Mouse (Mus musculus) cerebellum, adult 18-20 months (tissue): ENCODE data around the gene Rfx4.

Experiments
- DNase-seq, 2 experiments: peaks; one replicate each; pipeline ENCODE4 v3.0.0; 2021

The Rfx4 gene

DNA sequence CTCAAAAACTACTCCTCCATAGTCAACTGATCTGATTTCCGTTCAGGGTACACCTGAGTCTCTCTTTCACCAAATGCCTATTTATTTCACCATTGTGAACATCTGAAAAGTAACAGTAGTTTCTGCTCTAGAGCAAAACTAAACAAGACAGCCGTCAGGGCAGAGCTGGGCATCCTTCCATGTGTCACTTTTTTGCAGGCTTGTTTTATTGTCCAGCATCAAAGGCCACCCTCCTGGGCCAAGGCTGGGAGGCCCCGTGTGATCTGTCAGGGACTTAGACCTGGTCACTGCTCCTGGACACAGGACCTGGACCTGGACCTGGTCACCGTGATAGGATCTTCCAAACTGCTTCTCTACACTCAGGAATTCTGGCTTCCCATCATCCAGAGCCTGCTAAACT lies 116.1 kb downstream of the Rfx4 start:
- DNase-seq, result no peak

DNA sequence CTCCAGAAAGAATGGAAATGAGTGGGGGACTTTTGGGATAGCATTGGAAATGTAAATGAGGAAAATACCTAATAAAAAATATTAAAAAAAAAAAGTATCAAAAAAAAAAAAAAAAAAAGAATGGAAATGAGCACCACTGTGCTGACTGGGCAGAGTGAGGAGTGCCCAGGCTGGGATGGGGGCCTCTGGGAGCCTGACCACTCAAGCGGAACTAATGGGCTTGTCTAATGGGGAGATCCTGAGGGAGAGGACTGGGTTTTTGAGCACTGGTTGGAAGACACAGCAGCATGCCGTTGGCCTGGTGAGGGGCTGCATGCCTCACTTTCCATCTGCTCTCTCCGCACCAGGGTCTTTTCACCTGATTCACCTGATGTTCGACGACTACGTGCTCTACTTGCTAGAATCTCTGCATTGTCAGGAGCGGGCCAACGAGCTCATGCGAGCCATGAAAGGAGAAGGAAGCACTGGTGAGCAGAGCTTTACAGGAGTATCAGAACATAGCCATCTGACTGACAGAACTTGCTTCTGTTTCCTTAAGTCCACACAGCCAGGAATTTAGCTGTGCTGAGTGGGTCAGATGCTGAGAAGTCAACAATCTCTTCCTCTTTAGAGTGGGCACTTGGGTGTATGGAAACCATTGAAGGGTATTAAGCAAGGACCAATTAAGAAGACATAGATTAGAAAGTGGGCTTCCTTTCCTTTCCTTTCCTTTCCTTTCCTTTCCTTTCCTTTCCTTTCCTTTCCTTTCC lies 124.1 kb downstream of the Rfx4 start:
- DNase-seq, result no peak

DNA sequence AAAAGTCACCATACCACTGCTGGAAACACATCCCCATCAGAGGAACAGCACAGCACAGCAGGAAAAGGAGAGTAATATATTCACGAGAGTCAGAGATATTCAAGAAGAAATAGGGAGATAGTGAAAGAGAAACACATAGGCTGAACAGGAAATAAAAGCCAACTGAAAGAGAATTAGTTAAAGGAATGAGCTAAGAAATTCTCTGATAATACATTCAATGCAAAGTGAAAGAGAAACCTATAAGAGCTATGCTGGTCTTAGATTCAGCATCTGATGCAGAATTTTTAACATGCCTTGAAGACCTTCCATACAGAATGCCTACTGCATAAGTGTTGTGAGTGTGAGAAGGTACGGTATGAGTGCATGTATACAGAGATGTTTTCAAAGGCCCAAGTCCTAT lies 126.7 kb downstream of the Rfx4 start:
- DNase-seq, result no peak

DNA sequence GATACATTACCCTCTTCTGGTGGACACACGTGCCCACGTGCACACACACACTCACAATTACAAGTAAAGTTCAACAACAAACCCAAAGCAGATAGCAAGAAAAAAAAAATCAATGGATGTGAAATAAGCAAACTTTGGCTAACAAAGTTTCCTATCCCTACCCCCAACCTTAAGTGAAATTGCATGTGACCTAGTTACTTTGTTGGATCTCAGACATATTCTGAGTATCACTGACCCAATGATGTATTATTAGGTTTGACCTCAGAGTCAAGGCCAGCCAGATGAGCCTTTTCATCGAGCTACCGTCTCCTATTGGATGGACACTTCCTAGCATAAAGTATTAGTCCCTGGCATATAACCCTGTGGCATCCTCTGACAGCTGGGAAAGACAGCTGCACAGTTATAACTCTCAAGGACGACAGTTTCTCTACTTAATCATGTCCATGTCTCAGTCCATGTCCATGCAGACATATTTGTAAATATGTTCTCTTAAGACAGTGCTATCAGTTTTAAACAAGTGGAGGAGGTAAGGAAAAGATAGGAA lies 129.6 kb downstream of the Rfx4 start:
- DNase-seq, result no peak

DNA sequence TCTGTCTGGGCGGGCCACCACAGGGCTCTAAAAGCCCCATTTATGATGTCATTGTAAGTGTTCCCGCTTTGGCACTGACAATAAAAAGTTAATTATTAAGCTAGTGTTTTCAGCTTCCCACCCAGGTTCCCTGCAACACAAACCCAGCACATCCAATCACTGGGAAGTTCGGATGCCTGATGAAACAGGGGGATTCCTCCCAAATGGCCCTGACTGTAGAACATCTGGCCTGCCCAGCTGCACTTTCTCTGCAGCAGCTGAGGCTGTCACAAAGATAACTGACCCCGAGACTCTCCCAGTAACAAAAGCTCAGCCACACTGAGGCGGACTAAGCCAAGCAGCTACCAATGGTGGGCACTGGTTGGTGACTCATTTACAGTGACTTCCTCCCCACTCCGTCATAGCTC lies 130.4 kb downstream of the Rfx4 start:
- no peak for DNase-seq

DNA sequence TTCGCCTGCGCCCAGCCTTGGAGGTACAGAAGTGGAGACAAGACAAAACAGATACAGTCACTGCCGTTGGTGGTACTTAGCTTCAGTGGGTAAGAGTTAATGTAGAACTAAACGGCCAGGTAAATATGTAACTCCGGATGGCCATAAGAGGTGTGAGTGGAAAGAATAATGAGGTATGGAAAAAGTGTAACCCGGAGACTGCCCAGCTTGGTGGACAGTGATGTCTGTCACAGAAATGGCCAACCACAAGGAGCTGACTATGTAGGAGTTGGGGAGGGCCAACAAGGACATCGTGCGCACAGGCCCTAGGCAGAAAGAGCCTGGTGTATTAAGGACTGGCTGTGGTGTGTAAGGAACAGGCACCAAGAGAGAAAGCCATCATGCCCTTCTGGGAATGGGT lies 130.9 kb downstream of the Rfx4 start:
- DNase-seq, result no peak

DNA sequence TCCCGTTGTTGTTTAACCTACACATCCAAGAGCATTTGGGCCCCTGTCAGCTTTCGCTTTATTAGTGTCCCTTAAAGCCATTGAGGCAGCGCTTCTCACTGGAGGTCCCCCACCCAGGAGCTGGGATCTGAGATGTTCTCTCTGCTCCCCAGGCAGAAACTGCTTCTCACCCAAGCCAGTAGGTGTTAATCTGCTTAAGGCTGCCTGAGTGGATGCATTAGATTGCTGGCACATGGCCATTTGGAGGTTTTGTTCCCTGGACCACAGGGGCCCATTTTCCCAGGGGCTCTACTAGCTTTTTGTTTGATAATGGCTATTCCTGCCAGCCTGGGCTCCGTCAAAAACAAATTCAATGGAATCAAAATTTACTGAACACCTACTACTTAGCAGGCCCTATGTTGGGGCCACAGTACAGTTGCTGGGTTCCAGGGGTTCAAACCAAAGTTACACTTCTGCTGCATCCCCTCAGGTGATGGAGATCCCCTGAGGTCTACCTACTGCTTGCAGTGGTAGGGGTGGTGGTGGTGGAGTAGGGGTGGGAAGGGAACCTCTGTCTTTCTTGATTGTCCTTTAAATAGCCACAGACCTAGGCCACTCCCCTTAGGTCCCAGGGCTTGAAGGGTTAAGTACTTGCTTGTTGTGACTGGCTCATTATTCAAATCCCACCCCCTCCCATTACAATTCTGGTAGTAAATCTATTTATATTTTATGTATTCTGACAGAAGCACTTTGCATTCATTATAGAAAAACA lies 133.4 kb downstream of the Rfx4 start:
- DNase-seq, result no peak

DNA sequence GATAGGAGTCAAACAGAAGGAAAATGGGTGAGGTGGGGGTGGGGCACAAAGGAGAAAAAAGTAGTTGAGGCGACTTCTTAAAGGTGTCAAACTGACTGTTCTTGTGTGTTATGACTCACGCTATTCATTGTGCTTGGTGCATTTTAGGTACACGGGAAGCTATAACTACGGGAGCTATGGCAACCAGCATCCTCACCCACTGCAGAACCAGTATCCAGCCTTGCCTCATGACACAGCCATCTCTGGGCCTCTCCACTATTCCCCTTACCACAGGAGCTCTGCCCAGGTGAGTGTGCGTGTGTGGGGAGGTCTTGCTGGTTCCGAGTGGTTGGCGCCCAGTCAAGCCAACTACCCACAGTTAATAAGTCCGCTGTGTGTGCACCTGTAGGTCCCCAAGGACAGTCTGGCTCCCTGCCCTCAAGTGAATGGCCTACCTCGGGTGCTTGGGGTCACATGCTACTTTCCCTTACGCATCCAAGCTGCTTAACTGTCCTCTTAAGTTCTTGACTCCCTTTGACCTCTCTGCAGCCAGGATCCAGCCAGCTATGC lies 140.0 kb downstream of the Rfx4 start:
- DNase-seq, result no peak

DNA sequence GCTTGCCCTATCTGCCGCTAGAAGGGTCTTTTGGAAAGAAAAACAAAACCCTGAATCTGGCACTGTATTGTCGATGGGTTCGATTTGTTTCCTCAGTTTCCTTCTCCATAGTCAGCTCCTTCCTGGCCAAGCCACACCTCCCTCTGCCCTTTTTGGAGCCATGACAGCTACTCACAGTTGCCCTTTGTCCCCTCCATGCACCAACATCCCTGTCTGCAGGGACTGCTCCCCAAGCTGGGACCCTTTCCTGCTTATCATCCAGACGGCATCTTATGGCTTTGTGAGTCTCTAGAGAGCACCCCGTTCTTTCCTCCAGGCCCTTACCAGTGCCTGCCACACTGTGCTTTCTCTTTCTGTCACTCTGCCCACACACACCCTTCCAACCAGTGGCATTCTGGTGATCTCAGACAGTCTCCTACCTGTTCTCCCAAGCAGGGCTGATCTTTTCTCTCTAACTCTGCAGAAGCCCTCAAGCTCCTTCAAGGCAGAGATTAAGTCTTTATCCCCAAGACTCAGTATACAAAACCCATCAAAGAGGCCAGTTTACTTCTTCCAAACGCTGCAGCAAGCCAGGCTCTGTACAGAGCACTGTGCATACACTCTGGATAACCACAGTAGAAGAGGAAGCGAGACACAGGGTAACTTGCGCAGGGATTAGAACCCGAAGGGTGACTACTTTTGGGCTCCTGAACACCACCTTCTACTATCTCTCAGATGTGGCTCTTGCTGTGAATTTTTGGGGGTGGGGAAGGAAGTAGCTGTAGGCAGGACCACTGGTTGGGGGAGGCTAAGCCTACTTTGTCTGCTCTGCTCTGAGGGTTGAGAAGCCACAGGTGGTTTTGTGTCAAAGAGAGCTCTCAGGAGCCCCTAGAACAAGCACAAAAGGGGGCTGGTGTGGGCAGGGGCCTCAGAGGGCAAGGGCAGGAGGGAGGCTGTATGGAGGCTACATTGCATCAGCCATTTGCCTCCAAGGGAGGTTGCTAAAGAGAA lies 141.4 kb downstream of the Rfx4 start:
- DNase-seq, result no peak

DNA sequence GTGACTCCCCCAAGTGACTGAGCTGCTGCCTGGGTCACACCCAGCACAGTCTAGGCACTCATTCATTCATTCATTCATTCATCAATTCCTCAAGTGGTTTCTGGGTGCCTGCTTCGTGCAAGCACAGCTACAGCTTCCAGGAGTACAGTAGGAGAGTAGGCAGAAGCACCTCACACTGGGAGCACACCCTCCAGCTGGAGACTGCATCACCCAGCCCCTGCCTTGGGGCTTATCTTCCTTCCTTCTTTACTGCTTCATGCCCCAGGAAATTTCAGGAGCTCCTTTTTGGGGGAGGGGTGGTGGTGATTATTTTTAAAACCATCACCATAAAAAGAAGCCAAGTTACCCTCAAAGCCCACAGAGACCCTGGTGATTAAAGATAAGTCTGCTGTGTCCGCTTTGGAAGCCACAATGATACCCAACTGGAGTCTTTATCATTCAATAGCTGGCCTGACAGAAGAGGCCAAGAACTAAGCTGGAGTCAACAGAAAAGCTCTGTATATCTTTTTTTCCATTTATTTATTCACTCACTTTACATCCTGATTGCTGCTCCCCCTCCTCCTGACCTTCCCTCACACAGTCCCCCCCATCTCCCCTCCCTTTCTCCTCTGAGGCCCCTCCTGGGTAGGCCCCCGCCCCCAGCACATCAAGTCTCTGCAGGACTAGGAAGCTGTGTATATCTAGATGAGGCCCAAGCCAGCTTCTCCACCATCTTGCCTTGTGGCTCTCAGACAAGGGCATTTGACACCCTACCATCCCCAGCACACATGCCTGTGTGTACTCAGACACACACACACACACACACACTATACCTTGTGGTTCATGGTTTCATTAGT lies 142.5 kb downstream of the Rfx4 start:
- DNase-seq, result no peak

DNA sequence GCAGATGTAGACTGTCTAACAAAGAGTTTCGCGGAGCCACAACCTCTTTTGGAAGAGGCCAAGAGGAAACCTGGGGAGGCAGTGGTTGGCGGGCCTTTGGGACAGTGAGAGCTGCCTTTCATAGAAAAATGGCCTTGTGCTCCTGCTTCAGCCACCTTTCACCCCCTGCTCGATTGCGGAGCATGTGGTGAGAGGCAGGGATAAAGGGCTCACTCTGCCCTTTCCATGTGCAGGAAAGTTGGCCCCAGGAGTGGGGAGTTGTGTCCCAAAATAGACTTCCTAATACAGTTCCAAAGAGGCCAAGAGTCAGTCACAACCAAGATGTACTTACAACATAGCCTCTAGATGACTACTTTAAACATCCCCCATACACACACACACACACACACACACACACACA lies 145.8 kb downstream of the Rfx4 start:
- no peak for DNase-seq

DNA sequence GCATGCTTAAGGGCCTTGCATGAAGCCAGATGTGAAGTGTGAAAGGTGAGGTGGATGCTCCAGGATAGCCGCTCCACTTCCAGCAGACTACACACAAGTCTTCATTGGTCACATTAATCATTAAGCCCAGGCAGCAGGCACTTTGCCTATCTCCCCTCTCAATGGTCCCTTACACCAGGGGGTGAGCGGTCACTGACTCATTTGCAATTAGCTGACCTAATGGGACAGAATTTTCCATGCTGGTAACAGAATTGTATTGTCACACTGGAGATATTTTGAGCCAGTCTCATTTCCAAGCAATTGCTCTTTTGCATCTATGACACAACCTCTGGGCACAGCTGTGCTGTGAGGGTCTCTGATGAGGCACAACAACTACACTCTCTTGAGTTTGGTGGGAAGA lies 146.4 kb downstream of the Rfx4 start:
- DNase-seq, result no peak

DNA sequence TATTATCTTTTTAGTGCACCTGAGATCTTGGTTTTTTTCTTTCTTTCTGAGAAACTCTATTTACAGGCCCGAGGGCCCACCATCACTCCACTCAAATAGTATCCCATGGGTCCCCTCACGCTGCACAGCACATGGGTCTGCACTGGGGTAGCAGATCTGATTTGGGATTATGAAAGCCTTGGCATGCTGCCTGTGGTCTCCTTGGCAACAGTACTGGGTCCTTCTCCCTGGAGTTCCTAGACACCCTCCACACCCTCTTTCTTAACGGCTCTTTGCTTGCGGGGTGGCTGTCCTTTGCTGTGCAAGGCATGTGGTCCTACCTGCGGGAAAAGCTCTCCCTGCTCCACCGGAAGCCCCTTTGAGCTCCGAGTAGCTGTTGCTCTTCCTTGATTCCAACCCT lies 147.4 kb downstream of the Rfx4 start:
- DNase-seq, result no peak

DNA sequence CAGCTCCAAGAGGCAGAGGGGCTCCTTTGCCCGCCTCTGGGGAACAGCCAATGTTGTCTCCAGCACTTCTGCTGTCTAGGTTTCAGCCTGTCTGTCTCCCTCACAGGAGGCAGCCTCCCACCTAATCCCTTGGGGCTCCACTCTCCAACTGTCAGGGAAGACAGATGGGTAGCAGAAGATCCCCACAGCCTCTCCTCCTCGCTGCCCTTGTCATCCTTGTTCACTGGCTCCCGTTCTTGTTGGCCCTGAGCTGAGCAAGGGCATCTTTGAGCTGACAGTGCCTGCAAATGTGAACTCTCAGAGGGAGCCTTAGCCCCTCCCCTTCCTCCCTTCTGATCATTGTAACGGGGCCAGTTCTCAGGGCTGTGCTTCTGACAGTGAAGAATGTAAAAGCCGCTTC lies 147.9 kb downstream of the Rfx4 start:
- DNase-seq, result peak in 1 of 2 experiments; percentile 13

DNA sequence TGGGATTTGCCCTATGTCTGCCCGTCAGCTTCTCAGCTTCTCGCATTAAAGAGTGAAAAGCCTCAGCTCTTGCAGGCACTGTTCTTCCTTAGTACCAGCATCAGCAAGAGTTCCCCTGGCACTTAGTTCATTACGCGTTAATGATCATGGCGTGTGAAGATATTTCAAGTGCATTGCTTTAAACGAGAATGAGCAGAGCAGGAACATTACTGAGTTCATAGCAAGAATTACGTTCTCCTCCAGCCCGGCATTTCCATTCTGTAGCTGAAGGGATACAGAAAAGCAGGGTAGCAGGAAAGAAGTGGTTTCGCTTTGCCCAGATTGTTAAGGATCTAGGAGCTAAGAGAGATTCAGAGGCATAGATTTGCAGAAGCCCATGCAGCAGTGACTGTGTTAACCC lies 151.0 kb downstream of the Rfx4 start:
- no peak for DNase-seq

DNA sequence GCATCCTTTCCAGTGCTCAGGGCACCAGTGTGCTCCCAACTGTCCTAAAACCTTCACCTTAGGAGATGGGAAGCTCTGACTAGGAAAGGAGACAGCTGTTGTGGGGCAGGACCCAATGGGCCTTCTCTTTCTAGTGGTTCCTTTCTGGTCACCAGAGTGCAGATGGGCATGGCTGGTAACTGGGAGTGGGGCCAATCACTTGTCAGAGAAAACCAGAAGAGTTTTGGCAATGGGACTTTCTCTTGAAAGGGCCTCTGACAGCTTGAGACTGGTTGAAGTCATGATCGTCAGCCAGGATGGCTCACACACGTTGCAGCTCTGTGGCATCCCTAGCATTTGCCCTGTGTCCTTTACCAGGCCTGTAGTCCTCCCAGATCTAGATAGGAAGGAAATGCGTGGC lies 152.1 kb downstream of the Rfx4 start:
- DNase-seq, result no peak

DNA sequence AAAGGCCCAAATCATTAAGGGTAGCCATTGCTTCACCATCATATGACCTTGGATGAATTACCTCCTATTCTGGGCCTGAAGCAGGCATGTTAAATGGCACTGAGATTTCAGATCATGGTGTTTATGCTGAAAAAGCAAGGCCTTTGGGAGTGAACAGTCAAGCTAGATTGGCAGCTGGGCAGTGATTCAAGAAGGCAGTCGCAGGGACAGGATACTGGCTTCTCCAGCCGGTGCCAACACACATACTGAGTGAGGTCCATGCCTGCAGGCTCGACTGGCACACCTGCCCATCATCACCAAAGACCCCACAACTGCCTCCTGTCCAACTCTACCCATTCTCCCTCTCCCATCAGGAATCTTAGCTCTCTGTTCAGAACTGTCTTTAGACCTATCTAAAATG lies 152.6 kb downstream of the Rfx4 start:
- no peak for DNase-seq

DNA sequence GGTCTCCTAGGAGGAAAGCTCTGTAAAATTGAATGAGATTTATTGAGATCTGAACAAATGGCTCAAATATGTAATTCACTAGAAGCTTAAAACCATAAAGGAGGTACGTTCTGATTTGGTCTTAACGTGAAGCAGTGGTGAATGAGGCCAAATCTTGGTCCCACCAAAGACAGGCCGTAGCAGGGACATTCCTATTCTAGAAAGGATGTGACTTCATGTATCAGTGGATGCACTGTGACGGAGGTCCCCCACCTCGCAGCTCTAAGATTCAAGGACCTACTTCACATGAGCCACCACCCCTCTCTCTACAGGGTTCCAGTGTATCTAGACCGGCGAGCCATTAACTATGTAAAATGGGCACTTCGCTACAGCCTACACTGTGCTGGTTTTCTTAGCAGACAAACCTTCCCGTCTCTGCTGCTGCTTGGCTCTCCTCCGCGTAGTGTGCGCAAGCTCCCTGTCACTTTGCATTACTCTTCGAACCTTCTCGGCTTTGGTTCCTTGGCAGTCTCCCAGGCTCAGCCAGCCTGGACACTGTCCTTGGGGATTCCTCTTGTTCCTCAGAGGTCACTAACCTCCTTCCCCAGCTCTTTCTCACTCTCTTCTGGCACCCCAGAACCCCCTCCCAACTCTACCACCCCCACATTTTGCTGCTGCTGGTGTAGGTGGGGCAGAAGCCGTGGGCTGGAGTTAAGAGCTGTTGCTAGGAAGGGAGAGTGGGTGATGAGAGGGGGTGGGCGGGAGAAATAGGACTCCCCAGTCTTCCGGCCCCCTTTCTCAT lies 153.3 kb downstream of the Rfx4 start:
- DNase-seq, result no peak

DNA sequence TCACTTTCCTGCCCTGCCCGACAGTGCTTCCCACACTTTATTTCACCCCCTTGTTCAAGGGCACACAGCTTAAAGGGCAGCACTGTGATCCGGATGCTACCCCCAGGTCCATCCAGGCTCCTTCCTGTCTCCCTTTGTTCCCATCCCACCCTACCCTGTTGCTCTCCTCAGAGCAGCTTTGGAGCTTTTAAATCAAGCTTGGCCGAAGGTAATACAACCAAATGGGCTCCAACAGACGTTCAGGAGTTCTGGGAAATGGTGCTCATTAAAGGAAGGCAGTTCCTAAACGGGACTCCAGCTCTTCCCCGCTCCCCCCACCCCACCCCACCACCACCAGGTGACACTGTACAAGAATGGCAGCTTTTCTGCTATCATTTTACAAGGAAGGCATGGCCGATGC lies 154.3 kb downstream of the Rfx4 start:
- no peak for DNase-seq

DNA sequence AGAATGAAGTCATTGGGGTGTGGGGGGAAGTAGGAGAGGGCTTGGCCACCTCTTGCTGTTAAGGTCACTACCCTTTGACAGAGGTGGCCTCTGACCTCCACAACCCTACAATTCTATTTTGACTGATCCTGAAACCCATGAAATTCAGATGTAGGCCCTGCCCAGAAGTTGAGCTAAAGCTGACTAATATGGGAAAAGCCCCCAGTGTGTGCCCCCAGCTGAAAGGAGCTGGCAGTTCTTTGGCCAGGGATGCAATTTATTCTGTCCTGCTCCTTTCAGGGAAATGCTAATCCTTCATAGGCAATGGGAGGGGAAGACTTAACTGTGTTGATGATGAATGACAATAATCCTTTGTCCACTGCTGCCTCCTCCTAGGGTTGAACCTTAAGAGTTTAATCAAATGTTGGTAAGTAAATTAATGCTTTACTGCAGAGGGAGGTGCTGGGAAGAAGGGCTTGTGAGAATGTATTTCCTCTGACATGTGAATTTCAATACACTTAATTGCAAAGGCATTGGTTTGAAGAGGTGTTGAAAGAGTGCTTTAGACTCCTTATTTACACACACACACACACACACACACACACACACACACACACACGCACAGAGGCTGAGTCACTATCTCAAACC lies 155.0 kb downstream of the Rfx4 start:
- no peak for DNase-seq

DNA sequence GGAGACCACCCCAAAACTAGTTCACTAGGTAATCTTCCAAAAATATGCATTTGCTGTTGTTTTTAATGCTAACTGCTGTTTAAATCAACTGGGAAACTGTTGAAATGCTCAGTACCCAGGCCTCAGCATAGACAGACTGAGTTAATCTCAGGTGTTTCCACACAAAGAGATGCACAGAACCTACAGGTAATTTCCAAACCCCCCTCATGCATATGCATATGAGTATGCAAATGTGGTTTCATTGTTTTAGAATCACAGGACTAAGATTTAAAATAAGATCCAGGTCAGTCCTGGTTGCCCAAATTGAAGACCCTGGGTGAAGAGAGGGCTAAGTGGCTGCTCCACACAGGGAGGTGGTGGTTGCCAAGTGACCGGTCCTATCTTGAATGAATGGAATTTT lies 157.3 kb downstream of the Rfx4 start:
- DNase-seq, result no peak
